Mouse (Mus musculus): ENCODE measurements at regions not wholly inside any gene's neighbourhood (a gene's known extent, or its start where the extent isn't known, plus 50 kb on each side); places are given as distances from the start of the nearest gene placed in this dataset.

DNA sequence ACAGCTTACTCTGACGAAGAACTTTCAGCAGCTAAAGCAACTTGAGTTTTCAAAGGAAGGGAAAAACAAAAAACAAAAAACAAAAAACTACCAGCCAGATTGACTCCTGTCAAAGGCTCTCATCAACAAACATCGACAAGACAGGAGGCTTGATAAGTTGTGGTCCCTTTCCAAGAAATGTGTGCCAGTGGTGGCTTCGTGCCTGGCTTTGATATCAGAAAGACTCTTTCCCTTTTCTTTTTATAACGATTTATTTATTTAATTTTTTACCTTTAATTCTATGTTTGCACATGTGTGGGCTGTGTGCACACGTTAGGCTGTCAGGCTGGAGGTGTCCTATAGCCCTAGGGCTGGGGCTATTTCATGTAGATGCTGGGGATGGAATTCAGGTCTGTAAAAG, 60.4 kb downstream of the Dact1 start:
- no peak for DNase-seq

DNA sequence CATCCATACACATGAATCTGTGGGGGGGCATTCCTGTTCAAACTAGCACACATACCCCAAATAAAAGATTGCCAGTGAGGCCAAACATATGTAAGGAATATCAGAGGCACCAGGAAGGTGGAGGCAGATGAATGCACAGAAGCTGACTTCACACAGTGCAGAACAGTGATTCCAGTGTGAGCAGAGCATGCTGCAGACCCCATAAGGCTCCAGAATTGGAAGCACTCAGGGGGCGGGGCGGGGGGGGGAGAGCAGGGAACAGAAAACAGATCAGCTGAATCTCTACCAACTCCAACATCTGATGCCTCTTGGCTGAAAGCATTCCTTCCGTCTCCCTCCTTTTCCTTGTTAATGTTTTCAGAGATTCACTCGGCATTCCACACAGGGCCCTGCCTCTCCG, 62.3 kb downstream of the Dact1 start:
- no peak for DNase-seq

- DNase-seq: no peak
Observed at GRCm38 (mm10) chr12:71373633-71374032, 63.9 kb downstream of the Dact1 start.

GRCm38 (mm10) chr12:71376446-71376845, 66.8 kb downstream of the Dact1 start:
- DNase-seq: no peak

DNA sequence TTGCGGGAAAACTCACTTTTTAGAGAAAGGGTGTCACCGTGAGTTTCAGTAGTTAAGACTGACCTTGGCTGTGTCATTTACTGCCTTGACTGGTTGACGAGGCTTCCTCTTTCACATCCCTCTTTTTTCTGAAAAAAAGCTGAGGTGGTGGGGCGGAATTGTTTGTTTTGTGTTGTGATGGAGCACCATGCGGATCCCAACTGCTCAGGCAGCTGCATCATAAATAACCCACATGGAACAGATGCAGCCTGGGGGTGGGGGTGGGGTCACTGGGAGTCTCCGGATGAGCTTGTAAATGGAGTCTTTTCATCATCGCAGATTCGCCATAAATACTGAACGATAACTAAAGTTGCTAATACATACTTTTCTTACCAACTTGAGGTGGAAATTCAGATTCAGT, 67.3 kb downstream of the Dact1 start:
- DNase-seq: no peak

GRCm38 (mm10) chr12:71379626-71380423, 70.1 kb downstream of the Dact1 start:
- DNase-seq: no peak

GRCm38 (mm10) chr12:71380424-71380761, 70.7 kb downstream of the Dact1 start:
- no peak for DNase-seq

- no peak for DNase-seq
Observed at GRCm38 (mm10) chr12:71386251-71386650, 76.6 kb downstream of the Dact1 start.

DNA sequence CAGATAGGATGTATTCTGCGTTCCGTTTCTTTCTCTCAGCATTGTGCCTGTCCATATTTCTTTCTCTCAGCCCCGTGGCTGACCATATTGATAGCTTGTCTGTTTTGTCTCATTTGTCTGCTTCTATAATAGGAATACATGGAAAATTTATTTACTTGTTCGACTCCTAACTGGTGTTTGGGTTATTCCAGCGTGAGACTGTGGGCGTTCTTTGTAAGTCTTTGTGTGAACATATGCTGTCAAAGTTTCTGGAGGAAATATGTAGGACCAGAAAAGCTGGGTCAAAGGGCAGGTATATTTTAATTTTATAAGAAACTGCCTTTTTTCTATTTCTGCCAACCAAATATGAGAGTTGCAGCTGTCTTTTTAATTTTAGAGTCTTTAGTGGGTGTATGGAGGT, 81.8 kb downstream of the Dact1 start:
- DNase-seq: no peak

GRCm38 (mm10) chr12:71393752-71394151, 84.1 kb downstream of the Dact1 start:
- DNase-seq: no peak

DNA sequence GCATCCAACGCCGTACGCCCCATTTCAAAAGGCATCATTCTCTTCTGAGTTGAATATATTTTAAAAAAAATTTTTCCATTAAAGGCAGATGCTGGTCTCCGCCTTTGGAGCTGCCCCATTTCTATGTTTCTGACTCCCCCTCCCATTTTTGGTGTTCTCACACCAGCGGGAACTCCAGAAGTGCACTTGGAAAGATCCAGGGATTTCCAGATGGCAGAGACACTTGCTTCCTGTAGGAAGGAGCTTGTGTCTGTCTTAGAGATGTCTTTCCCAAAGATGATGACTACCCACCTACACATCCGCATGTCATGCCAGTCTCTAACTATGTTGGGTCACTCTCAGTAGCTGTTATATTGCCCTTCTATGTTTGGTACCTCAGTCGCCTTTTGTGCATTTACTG, 87.8 kb downstream of the Dact1 start:
- no peak for DNase-seq

- DNase-seq: peak; percentile 89
Observed at GRCm38 (mm10) chr12:71398701-71399100, 89.0 kb downstream of the Dact1 start.

- peak; percentile 20 for DNase-seq
Observed at GRCm38 (mm10) chr12:71400201-71400600, 90.5 kb downstream of the Dact1 start.

GRCm38 (mm10) chr12:71401621-71402416, 92.1 kb downstream of the Dact1 start:
- DNase-seq: no peak

GRCm38 (mm10) chr12:71407294-71407693, 97.6 kb downstream of the Dact1 start:
- DNase-seq: no peak

- no peak for DNase-seq
Observed at GRCm38 (mm10) chr12:71408396-71409050, 98.8 kb downstream of the Dact1 start.

- DNase-seq: no peak
Observed at GRCm38 (mm10) chr12:71412331-71412730, 102.6 kb downstream of the Dact1 start.

GRCm38 (mm10) chr12:71416968-71417367, 107.3 kb downstream of the Dact1 start:
- no peak for DNase-seq

GRCm38 (mm10) chr12:71418186-71418585, 108.5 kb downstream of the Dact1 start:
- DNase-seq: no peak

DNA sequence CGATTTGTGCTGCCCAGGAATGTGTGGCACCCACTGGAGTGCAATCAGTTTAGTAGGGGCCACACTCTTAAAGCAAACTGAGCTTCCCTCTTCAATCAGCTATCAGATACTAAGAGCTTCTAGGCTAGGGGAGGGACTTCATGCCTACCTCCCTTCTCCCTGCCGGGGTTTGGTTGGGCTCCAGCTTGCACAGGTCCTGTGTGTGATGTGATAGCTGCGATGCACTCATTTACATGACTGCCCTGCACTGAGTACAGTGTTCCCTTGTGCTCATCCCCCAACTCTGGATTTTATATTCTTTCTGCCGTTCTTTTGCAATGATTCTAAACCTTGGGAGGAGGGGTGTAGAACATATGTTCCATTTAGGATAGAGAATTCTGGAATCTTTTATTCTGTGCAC, 109.5 kb downstream of the Dact1 start:
- DNase-seq: no peak

GRCm38 (mm10) chr12:71426023-71426719, 116.5 kb downstream of the Dact1 start:
- no peak for DNase-seq

GRCm38 (mm10) chr12:71427974-71428373, 118.3 kb downstream of the Dact1 start:
- DNase-seq: no peak

DNA sequence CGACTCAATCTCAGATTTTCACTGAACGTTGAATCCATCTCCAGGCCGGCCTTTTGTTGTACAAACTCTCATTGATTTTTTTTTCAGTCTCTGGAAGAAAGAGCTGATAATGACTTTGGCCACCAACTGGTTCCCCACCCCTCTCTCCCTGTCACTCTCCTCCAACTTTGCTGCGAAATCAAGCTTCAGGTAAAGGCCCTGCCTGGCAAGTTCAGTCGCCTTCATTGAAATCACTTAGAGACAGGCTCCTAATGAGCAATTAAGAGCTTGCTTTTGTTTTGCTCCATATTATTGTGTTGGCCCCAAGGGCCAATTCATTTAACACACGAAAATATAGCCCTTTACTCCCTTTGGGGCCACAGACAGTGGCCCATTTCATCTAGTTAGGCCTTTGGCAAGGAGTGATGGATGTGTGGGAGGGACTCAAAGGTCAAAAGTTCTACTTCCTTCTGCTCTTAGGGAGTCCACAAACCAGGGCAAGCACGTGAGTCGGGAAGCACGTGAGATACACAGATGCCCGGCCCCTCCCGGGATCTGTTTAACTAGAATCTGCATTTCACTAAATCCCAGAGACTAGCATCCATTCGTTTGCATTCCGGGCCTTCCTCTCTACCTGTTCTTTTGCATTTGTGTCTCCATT, 120.0 kb downstream of the Dact1 start:
- no peak for DNase-seq

Measured in cerebellum, adult 11-12 months (tissue).